Mouse (Mus musculus): Measurements from ENCODE around the gene Tbc1d13.
"Not testable (repeated sequence)": the region's sequence is repeated elsewhere in the genome, so short reads cannot be mapped to it uniquely, and the experiment has no call there.

Gene Tbc1d13

DNA sequence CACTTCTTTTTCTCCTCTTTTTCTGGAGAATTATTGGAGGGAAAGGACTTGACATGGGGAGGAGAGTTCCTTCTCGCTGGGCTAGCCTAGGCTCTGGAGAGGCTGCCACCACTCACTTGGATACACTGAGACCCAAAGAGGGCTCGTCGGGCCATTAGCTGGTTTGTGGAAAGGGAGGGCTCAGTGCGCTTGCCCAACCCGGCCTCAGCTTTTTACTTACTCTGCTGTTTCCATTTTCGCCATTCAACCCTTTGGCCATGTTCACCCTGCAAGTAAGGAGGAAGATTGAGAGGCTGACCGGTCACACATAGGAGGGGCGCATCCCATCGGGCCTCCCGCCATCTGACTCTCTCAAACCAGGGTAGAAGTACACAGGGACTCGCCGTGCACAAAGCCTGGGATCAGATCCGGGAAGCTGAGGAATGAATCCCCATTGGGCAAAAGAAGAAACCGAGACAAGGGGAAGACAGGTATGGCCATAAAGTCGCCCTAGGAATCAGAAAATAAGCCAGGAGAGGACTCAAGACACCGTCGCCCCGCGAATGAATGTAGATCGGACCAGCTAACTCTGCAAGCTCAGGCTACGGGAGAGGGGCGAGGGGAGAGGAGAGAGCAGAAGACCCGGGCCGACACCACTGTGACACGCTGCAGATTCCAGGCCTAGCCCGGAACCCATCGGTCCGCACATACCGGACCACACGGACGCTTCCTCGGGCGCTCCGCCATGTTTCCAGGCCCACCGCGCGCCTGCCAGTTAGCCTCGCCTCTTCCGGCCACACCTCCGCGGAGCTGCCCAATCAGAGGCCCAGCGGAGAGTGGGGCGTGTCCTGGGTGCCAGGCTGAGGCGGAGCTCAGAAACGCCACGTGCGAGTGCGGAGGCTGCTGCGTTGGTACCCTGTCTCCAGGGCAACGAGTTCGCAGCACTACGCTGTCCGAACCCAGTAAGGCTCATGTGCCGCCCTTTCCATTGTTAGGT lies 44.4 kb downstream of the Tbc1d13 start, which contains the start of gene Spout1:
TSS of gene Spout1 (minus strand) at position 760 of the 976 bp plus-strand sequence.
- peaks cover 45% of the 10 kb centered on the region for H3K36me3 ChIP-seq (ENCODE audit: insufficient read depth, low read length)
- H3K4me3 ChIP-seq (replicated peaks; ENCODE audit: low read length), result peak within 1 kb of the TSS; percentile 96
- H3K9me3 ChIP-seq (ENCODE audit: low read length), result no peaks in the 10 kb centered on the region
- no peak for TF ChIP-seq CTCF (conservative IDR thresholded peaks at IDR 0.05; ENCODE audit: low read length)
- TF ChIP-seq POU5F1 (IDR thresholded peaks at IDR 0.05; ENCODE audit: borderline replicate concordance, low read length), result no peak
- TF ChIP-seq NANOG (IDR thresholded peaks at IDR 0.05; ENCODE audit: borderline replicate concordance, low read length), result no peak
- no peaks in the 10 kb centered on the region for H3K27me3 ChIP-seq (ENCODE audit: insufficient read depth, low read length)
- H3K4me1 ChIP-seq (replicated peaks; ENCODE audit: low read depth, low read length), result peaks cover 39% of the 10 kb centered on the region

DNA sequence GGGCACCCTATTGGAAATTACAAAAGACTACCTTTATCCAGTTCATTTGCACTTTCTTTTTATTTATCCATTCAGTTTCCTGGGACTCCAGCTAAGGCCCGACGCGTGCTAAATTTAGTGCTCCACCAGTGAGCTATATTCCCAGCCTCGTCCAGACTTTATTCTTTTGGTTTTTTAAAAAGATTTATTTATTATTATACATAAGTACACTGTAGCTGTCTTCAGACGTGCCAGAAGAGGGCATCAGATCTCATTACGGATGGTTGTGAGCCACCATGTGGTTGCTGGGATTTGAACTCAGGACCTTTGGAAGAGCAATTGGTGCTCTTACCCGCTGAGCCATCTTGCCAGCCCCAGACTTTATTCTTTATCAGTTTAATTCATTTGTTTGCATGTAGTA lies 45.2 kb downstream of the Tbc1d13 start:
- peak overlapping the region; percentile 96 for H3K4me3 ChIP-seq (replicated peaks; ENCODE audit: low read length)
- H3K36me3 ChIP-seq (ENCODE audit: insufficient read depth, low read length), result peaks cover 38% of the 10 kb centered on the region
- not testable (repeated sequence) for H3K9me3 ChIP-seq (ENCODE audit: low read length)

DNA sequence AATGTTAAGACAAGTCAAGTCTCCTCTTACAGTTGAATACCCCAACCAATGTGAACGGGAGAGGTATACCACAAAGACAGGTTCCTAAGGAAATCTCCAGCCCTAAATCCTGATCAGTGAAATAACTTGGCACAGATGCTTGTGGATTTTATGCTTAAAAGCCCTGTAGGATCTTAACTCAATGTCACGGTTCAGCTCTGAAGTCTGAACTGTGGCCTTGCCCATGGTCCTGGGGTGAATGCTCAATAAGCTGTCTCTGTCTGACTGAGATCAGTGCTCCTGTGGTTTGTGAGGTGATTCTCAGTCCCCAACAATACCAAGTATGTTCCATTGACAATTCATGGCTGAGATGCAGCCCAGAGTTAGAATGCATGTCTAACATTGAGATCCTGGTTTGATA lies 48.9 kb downstream of the Tbc1d13 start:
- Histone ChIP-seq H3K36me3 (ENCODE audit: insufficient read depth, low read length) (peaks cover 22% of the 10 kb centered on the region), H3K27me3 (ENCODE audit: insufficient read depth, low read length) (no peaks in the 10 kb centered on the region), H3K4me3 (replicated peaks; ENCODE audit: low read length) (no peak overlapping the region), H3K9me3 (ENCODE audit: low read length) (peaks cover 26% of the 10 kb centered on the region), H3K4me1 (replicated peaks; ENCODE audit: low read depth, low read length) (peaks cover 25% of the 10 kb centered on the region)
- TF ChIP-seq CTCF (conservative IDR thresholded peaks at IDR 0.05; ENCODE audit: low read length), result no peak
- TF ChIP-seq NANOG (IDR thresholded peaks at IDR 0.05; ENCODE audit: borderline replicate concordance, low read length), result no peak
- no peak for TF ChIP-seq POU5F1 (IDR thresholded peaks at IDR 0.05; ENCODE audit: borderline replicate concordance, low read length)

More for the DNA sequence above, 45.2 kb downstream of the Tbc1d13 start:
- peaks cover 38% of the 10 kb centered on the region for H3K4me1 ChIP-seq (replicated peaks; ENCODE audit: low read depth, low read length)
- not testable (repeated sequence) for H3K27me3 ChIP-seq (ENCODE audit: insufficient read depth, low read length)

DNA sequence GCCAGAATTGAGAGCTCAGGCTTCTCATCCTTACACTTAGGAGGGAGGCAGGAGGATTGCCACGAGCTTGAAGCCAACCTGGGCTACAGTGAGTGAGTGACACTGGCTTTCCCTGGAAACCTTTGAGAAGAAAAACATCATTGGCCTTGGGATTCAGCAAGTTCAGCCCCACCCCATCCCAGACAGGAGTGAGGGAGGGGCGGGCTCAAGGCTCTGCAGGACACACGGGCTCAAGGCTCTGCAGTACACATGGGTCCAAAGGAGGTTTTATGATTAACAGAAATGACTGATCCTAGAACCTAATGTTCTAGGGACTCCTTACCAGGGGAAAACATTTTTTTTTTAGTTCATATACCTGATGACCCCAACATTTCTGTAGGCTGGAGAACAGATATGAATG lies 50.2 kb downstream of the Tbc1d13 start:
- TF ChIP-seq POU5F1 (IDR thresholded peaks at IDR 0.05; ENCODE audit: borderline replicate concordance, low read length) (no peak), NANOG (IDR thresholded peaks at IDR 0.05; ENCODE audit: borderline replicate concordance, low read length) (no peak), CTCF (conservative IDR thresholded peaks at IDR 0.05; ENCODE audit: low read length) (no peak)
- Histone ChIP-seq H3K27me3 (ENCODE audit: insufficient read depth, low read length) (no peaks in the 10 kb centered on the region), H3K9me3 (ENCODE audit: low read length) (peaks cover 26% of the 10 kb centered on the region), H3K4me1 (replicated peaks; ENCODE audit: low read depth, low read length) (peaks cover 21% of the 10 kb centered on the region; the same call in 1 of the 2 replicates), H3K36me3 (ENCODE audit: insufficient read depth, low read length) (peaks cover 27% of the 10 kb centered on the region), H3K4me3 (replicated peaks; ENCODE audit: low read length) (no peak overlapping the region)

DNA sequence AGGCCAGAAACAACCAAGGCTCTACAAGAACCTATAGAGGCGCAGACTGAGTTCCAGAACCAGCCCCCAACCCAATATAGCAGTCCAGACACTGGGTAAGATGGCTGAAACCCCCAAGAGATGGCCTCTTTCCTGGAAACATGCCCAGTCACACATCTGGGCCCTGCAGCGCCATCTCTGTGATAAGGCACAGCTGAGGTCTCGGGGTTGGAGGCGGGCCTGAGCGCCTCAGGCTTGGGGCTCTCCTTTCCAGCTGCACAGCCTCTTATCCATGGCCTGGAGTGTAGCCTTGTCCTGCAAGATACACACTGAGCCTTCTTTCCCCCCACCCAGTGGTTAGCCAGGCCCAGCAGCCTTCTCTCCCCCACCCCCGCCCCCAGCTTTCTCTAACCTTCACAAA lies 51.7 kb downstream of the Tbc1d13 start:
- TF ChIP-seq CTCF (conservative IDR thresholded peaks at IDR 0.05; ENCODE audit: low read length) (no peak), POU5F1 (IDR thresholded peaks at IDR 0.05; ENCODE audit: borderline replicate concordance, low read length) (no peak), NANOG (IDR thresholded peaks at IDR 0.05; ENCODE audit: borderline replicate concordance, low read length) (no peak)
- H3K9me3 ChIP-seq (ENCODE audit: low read length), result peaks cover 26% of the 10 kb centered on the region
- peaks cover 21% of the 10 kb centered on the region; the same call in 1 of the 2 replicates for H3K4me1 ChIP-seq (replicated peaks; ENCODE audit: low read depth, low read length)
- no peaks in the 10 kb centered on the region for H3K27me3 ChIP-seq (ENCODE audit: insufficient read depth, low read length)
- peaks cover 27% of the 10 kb centered on the region for H3K36me3 ChIP-seq (ENCODE audit: insufficient read depth, low read length)
- H3K4me3 ChIP-seq (replicated peaks; ENCODE audit: low read length), result no peak overlapping the region

DNA sequence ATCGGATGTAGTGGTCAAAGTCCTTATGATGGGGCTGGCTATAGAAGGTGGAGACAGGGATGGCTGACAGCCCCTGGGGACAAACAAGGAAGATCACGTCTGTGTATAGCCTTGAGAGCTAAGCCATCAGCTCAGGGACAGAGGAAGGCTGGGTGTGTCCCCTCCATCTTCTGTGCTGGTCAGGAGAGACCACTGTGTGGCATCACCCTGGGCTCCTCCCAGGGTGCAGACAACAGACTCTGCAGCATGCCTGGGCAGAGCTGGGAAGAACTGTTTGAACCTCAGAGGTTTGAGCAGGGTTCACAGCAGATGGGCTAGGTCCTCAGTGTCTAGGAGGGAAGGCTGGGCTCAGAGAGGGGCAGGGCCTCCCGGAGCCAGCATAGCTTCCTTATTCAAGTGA lies 52.1 kb downstream of the Tbc1d13 start:
- H3K36me3 ChIP-seq (ENCODE audit: insufficient read depth, low read length), result peaks cover 27% of the 10 kb centered on the region
- TF ChIP-seq POU5F1 (IDR thresholded peaks at IDR 0.05; ENCODE audit: borderline replicate concordance, low read length) (no peak), NANOG (IDR thresholded peaks at IDR 0.05; ENCODE audit: borderline replicate concordance, low read length) (no peak), CTCF (conservative IDR thresholded peaks at IDR 0.05; ENCODE audit: low read length) (no peak)
- H3K4me1 ChIP-seq (replicated peaks; ENCODE audit: low read depth, low read length), result peaks cover 21% of the 10 kb centered on the region; the same call in 1 of the 2 replicates
- H3K4me3 ChIP-seq (replicated peaks; ENCODE audit: low read length), result no peak overlapping the region
- no peaks in the 10 kb centered on the region for H3K27me3 ChIP-seq (ENCODE audit: insufficient read depth, low read length)
- H3K9me3 ChIP-seq (ENCODE audit: low read length), result peaks cover 28% of the 10 kb centered on the region

DNA sequence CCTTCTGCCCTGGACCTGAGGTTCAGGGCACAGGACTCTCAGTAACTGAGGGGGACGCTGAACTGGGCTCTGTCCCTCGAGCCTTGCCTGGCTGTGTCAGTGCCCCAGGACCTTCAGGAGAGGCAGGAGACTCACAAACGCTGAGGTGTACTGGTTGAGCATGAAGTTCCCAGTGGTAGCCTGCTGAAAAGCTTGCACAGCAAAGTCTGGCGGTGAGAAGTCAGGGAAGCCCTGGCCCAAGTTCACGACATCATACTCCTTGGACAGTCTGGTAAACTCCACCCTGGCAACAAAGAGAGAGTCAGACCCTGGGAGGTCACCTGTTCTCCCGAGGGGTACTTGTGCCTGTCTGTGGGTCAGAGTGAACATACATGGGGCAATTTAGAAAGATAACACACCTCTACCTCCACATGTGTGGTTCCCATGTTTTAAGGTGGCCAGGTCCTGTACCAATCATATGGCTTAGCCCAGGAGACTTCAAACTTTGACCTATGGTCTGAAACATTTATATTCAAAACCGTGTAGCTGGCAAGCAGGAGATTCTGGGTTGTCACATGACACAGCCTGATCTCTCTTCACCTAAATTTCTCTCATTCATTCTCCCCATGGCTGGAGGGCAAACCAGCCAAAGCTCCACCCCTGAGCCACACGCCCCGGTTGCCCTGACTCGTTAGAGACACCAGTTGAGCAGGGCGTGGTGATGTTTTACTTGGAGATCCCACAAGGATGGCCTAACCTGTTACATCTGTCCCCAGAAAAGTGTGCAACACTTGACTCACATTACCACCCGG lies 58.4 kb downstream of the Tbc1d13 start:
- H3K9me3 ChIP-seq (ENCODE audit: low read length), result peaks cover 27% of the 10 kb centered on the region
- H3K27me3 ChIP-seq (ENCODE audit: insufficient read depth, low read length), result no peaks in the 10 kb centered on the region
- H3K4me3 ChIP-seq (replicated peaks; ENCODE audit: low read length), result no peak overlapping the region
- peaks cover 16% of the 10 kb centered on the region for H3K4me1 ChIP-seq (replicated peaks; ENCODE audit: low read depth, low read length)
- TF ChIP-seq NANOG (IDR thresholded peaks at IDR 0.05; ENCODE audit: borderline replicate concordance, low read length) (no peak), POU5F1 (IDR thresholded peaks at IDR 0.05; ENCODE audit: borderline replicate concordance, low read length) (no peak), CTCF (conservative IDR thresholded peaks at IDR 0.05; ENCODE audit: low read length) (no peak)
- H3K36me3 ChIP-seq (ENCODE audit: insufficient read depth, low read length), result peaks cover 11% of the 10 kb centered on the region

DNA sequence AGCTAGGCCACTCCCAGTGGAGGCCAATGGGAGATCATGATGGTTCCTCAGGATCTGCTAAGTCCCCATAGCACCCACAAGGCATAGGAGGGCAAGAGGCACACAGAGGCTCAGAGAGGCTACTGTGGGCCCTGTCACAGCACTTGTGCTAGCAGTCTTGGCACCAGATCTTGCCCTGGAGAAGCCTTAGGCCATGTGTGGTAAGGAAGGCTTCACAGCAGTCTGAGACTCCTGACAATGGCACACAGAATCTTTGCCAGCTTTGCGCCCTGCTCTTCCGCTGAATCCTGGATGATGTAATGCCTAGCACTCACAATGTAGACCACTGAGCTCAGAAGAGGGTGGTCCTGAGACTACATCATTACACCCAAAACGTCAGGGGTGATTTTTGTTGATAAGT lies 61.1 kb downstream of the Tbc1d13 start:
- H3K36me3 ChIP-seq (ENCODE audit: insufficient read depth, low read length), result peaks cover 5% of the 10 kb centered on the region; the same call in 1 of the 2 replicates
- no peak for TF ChIP-seq POU5F1 (IDR thresholded peaks at IDR 0.05; ENCODE audit: borderline replicate concordance, low read length)
- TF ChIP-seq NANOG (IDR thresholded peaks at IDR 0.05; ENCODE audit: borderline replicate concordance, low read length), result no peak
- no peak for TF ChIP-seq CTCF (conservative IDR thresholded peaks at IDR 0.05; ENCODE audit: low read length)
- peaks cover 27% of the 10 kb centered on the region for H3K9me3 ChIP-seq (ENCODE audit: low read length)
- H3K4me3 ChIP-seq (replicated peaks; ENCODE audit: low read length), result no peak overlapping the region
- H3K27me3 ChIP-seq (ENCODE audit: insufficient read depth, low read length), result no peaks in the 10 kb centered on the region
- peaks cover 24% of the 10 kb centered on the region for H3K4me1 ChIP-seq (replicated peaks; ENCODE audit: low read depth, low read length)
